Mouse (Mus musculus): ENCODE measurements at regions not wholly inside any gene's neighbourhood (a gene's known extent, or its start where the extent isn't known, plus 50 kb on each side); places are given as distances from the start of the nearest gene placed in this dataset.

GRCm38 (mm10) chr11:65638211-65638610, 149.9 kb downstream of the Map2k4 start:
- no peak overlapping the region for H3K9ac ChIP-seq (replicated peaks; ENCODE audit: low read length)
- H3K36me3 ChIP-seq (ENCODE audit: insufficient read depth, low read length): no peaks in the 10 kb centered on the region
- H3K4me3 ChIP-seq (ENCODE audit: low read length): no peak overlapping the region
- no peaks in the 10 kb centered on the region for H3K4me1 ChIP-seq (ENCODE audit: insufficient read depth, low read length)
- WGBS: 85% methylated on average over 2 of the region's 2 CpGs
- ATAC-seq (ENCODE audit: low FRiP score, low TSS enrichment): no peak
- H3K9me3 ChIP-seq (ENCODE audit: low read length): no peaks in the 10 kb centered on the region
- H3K4me2 ChIP-seq (replicated peaks; ENCODE audit: low read depth, low read length): no peak overlapping the region
- no peak overlapping the region for H3K27ac ChIP-seq (ENCODE audit: low read length)
- no peaks in the 10 kb centered on the region for H3K27me3 ChIP-seq (ENCODE audit: insufficient read depth, low read length)

DNA sequence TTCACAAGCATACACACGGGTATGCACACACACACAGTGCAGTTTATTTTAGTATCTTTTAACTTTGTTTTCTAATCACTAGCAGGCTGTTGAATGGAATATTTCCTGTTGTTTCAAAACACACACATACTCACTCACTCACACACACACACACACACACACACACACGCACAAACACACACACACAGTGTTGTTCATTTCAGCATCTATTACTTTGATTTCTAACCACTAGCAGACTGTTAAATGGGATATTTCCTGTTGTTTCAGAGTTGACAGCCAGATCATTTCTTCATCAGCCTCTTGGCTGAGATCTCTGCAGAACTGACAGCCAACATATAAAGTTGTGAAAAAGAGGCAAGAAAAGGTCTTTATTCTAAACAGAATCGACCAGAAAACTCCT, 150.9 kb downstream of the Map2k4 start:
- Histone ChIP-seq H3K4me2 (replicated peaks; ENCODE audit: low read depth, low read length) (no peak overlapping the region), H3K9me3 (ENCODE audit: low read length) (no peaks in the 10 kb centered on the region), H3K36me3 (ENCODE audit: insufficient read depth, low read length) (no peaks in the 10 kb centered on the region), H3K27ac (ENCODE audit: low read length) (no peak overlapping the region), H3K4me1 (ENCODE audit: insufficient read depth, low read length) (no peaks in the 10 kb centered on the region), H3K9ac (replicated peaks; ENCODE audit: low read length) (no peak overlapping the region), H3K27me3 (ENCODE audit: insufficient read depth, low read length) (no peaks in the 10 kb centered on the region), H3K4me3 (ENCODE audit: low read length) (no peak overlapping the region)
- ATAC-seq (ENCODE audit: low FRiP score, low TSS enrichment): no peak
- WGBS: 70% methylated on average over 3 of the region's 3 CpGs

GRCm38 (mm10) chr11:65635307-65635706, 152.8 kb downstream of the Map2k4 start:
- Histone ChIP-seq H3K27ac (ENCODE audit: low read length) (no peak overlapping the region), H3K4me2 (replicated peaks; ENCODE audit: low read depth, low read length) (no peak overlapping the region), H3K36me3 (ENCODE audit: insufficient read depth, low read length) (no peaks in the 10 kb centered on the region), H3K9ac (replicated peaks; ENCODE audit: low read length) (no peak overlapping the region), H3K4me3 (ENCODE audit: low read length) (no peak overlapping the region), H3K4me1 (ENCODE audit: insufficient read depth, low read length) (no peaks in the 10 kb centered on the region), H3K9me3 (ENCODE audit: low read length) (no peaks in the 10 kb centered on the region), H3K27me3 (ENCODE audit: insufficient read depth, low read length) (no peaks in the 10 kb centered on the region)
- no peak for ATAC-seq (ENCODE audit: low FRiP score, low TSS enrichment)
- 78% methylated on average over 4 of the region's 4 CpGs for WGBS

DNA sequence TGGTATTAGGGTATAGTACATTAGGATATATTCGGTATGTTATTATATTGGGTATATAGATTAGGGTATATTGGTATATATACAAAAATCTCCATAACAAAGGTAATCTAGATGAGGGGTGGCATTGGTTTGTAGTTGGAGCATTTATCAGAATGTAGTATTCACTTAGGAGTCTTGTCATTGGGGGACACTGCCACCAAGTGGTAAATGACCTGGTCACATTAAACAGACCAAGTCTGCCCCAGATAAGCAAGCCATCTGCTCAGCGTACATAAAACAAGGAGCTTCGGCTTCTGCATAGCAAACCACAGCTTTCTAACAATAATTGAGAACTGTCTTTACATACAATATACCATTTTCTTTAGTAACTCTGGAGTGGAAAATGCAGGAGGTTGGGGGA, 156.9 kb downstream of the Map2k4 start:
- H3K27me3 ChIP-seq (ENCODE audit: insufficient read depth, low read length): no peaks in the 10 kb centered on the region
- H3K4me1 ChIP-seq (ENCODE audit: insufficient read depth, low read length): no peaks in the 10 kb centered on the region
- 69% methylated on average over 3 of the region's 3 CpGs for WGBS
- H3K36me3 ChIP-seq (ENCODE audit: insufficient read depth, low read length): no peaks in the 10 kb centered on the region
- H3K27ac ChIP-seq (ENCODE audit: low read length): no peak overlapping the region
- no peak overlapping the region for H3K4me2 ChIP-seq (replicated peaks; ENCODE audit: low read depth, low read length)
- no peak for ATAC-seq (ENCODE audit: low FRiP score, low TSS enrichment)
- H3K9ac ChIP-seq (replicated peaks; ENCODE audit: low read length): no peak overlapping the region
- no peak overlapping the region for H3K4me3 ChIP-seq (ENCODE audit: low read length)
- H3K9me3 ChIP-seq (ENCODE audit: low read length): no peaks in the 10 kb centered on the region

- WGBS: 91% methylated on average over 1 of the region's 1 CpGs
- no peak for ATAC-seq (ENCODE audit: low FRiP score, low TSS enrichment)
- Histone ChIP-seq H3K27ac (ENCODE audit: low read length) (no peak overlapping the region), H3K9ac (replicated peaks; ENCODE audit: low read length) (no peak overlapping the region), H3K4me3 (ENCODE audit: low read length) (no peak overlapping the region), H3K27me3 (ENCODE audit: insufficient read depth, low read length) (no peaks in the 10 kb centered on the region), H3K36me3 (ENCODE audit: insufficient read depth, low read length) (no peaks in the 10 kb centered on the region), H3K4me2 (replicated peaks; ENCODE audit: low read depth, low read length) (no peak overlapping the region), H3K4me1 (ENCODE audit: insufficient read depth, low read length) (no peaks in the 10 kb centered on the region), H3K9me3 (ENCODE audit: low read length) (no peaks in the 10 kb centered on the region)
Observed at GRCm38 (mm10) chr11:65630436-65630835, 157.7 kb downstream of the Map2k4 start.

GRCm38 (mm10) chr11:65629320-65629719, 158.8 kb downstream of the Map2k4 start:
- H3K4me3 ChIP-seq (ENCODE audit: low read length): no peak overlapping the region
- H3K36me3 ChIP-seq (ENCODE audit: insufficient read depth, low read length): no peaks in the 10 kb centered on the region
- H3K4me1 ChIP-seq (ENCODE audit: insufficient read depth, low read length): no peaks in the 10 kb centered on the region
- no peak overlapping the region for H3K27ac ChIP-seq (ENCODE audit: low read length)
- ATAC-seq (ENCODE audit: low FRiP score, low TSS enrichment): no peak
- H3K27me3 ChIP-seq (ENCODE audit: insufficient read depth, low read length): no peaks in the 10 kb centered on the region
- H3K4me2 ChIP-seq (replicated peaks; ENCODE audit: low read depth, low read length): no peak overlapping the region
- H3K9me3 ChIP-seq (ENCODE audit: low read length): no peaks in the 10 kb centered on the region
- 92% methylated on average over 5 of the region's 5 CpGs for WGBS
- H3K9ac ChIP-seq (replicated peaks; ENCODE audit: low read length): no peak overlapping the region

DNA sequence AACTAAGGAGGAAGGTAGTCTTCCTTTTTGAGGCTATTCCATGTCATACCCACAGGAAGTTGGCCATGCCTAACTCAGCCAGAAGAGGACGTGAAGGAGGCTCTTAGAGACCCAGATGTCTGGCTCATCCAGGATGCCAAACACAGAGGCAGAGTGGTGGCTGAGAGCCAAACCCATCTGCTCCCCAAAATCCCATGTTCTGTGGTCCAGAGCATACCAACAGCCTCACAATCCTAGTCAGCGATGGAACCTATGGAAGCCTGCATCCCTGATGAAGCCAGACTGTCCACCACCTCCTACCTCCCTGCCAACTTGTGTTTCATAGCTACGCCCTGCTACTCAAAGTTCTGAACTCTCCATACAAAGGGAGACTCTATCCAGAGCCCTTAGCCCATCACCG, 169.1 kb downstream of the Map2k4 start:
- no peaks in the 10 kb centered on the region for H3K36me3 ChIP-seq (ENCODE audit: insufficient read depth, low read length)
- H3K27ac ChIP-seq (ENCODE audit: low read length): no peak overlapping the region
- no peak for ATAC-seq (ENCODE audit: low FRiP score, low TSS enrichment)
- H3K9me3 ChIP-seq (ENCODE audit: low read length): no peaks in the 10 kb centered on the region
- no peaks in the 10 kb centered on the region for H3K27me3 ChIP-seq (ENCODE audit: insufficient read depth, low read length)
- no peak overlapping the region for H3K4me2 ChIP-seq (replicated peaks; ENCODE audit: low read depth, low read length)
- H3K9ac ChIP-seq (replicated peaks; ENCODE audit: low read length): no peak overlapping the region
- 91% methylated on average over 4 of the region's 4 CpGs for WGBS
- no peaks in the 10 kb centered on the region for H3K4me1 ChIP-seq (ENCODE audit: insufficient read depth, low read length)
- no peak overlapping the region for H3K4me3 ChIP-seq (ENCODE audit: low read length)

DNA sequence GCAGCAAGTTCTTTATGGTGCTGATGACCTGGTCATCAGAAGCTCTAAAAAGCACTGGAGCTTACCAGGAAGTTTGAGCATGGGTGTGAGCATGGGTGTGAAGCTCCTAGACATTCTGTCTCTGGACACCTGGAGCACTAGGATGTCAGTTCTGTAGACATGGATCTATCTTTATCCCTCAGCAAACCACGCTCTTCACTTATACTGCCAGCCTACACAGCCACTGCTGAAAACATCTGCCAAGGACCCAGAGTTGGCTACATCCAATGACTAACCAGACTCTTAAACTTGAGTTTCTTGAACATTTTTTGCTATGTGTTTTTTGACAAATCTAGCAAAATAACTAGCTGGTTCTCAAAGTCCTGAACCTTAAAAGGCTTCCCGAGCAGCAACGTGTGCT, 177.6 kb downstream of the Map2k4 start:
- Histone ChIP-seq H3K27me3 (ENCODE audit: insufficient read depth, low read length) (no peaks in the 10 kb centered on the region), H3K4me1 (ENCODE audit: insufficient read depth, low read length) (no peaks in the 10 kb centered on the region), H3K9me3 (ENCODE audit: low read length) (no peaks in the 10 kb centered on the region), H3K4me3 (ENCODE audit: low read length) (no peak overlapping the region), H3K9ac (replicated peaks; ENCODE audit: low read length) (no peak overlapping the region), H3K4me2 (replicated peaks; ENCODE audit: low read depth, low read length) (no peak overlapping the region), H3K36me3 (ENCODE audit: insufficient read depth, low read length) (no peaks in the 10 kb centered on the region), H3K27ac (ENCODE audit: low read length) (no peak overlapping the region)
- WGBS: 93% methylated on average over 3 of the region's 3 CpGs
- no peak for ATAC-seq (ENCODE audit: low FRiP score, low TSS enrichment)

DNA sequence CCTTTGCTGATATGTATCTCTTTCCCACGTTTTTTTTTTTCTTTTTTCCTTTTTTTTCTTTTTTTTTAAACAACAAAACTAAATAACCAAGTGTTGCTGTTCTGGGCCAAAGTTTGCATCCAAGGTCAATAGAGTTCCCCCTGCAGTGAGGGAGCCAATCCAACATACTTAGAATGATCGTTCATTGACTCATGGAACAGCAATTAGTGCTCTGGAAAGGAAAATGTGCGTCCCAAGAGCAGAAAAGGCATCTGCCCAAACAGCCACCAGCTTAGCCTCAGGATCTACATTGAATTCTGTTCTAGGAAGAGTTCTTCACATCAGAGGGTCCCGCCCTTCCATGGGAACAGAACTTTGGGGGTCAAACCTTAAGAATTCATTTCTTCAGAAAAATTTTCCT, 179.0 kb downstream of the Map2k4 start:
- Histone ChIP-seq H3K9ac (replicated peaks; ENCODE audit: low read length) (no peak overlapping the region), H3K4me1 (ENCODE audit: insufficient read depth, low read length) (no peaks in the 10 kb centered on the region), H3K27ac (ENCODE audit: low read length) (no peak overlapping the region), H3K36me3 (ENCODE audit: insufficient read depth, low read length) (no peaks in the 10 kb centered on the region), H3K4me3 (ENCODE audit: low read length) (no peak overlapping the region), H3K27me3 (ENCODE audit: insufficient read depth, low read length) (no peaks in the 10 kb centered on the region), H3K4me2 (replicated peaks; ENCODE audit: low read depth, low read length) (no peak overlapping the region), H3K9me3 (ENCODE audit: low read length) (no peaks in the 10 kb centered on the region)
- 67% methylated on average over 4 of the region's 4 CpGs for WGBS
- no peak for ATAC-seq (ENCODE audit: low FRiP score, low TSS enrichment)

DNA sequence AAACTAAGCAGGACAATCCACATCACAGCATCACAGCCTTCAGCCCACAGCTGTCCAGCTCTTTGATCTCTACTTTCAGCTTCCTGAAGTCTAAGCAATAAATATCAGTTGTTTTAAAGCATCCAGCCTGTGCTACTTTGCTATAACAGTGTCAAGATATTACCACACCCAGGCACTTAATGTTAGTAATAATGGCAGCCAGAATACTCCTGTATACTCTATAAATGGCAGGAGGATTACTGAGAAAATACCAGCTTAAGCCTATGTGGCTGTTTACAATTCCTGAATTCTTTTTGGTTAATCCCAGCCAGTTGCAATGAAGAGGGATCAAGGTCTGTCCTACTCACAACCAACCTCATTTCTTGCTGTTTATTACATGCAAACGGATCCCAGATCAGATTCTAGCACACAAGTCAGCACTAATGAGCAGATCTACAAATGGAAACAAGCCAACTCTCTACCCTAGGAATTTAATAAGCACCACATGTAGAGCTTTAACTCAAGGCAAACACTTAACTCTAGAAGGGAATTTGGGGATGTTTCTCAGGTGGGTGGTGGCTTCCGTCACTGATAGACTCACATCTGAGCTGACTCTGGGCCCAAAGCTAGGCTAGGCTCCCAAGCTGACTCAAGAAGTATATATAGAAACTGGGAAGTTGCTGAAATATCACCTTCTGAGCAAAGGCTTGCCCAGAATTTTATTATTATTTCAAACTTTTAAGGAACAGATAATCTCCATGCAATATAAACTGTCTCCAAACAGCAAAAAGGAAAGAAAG, 190.6 kb downstream of the Map2k4 start:
- H3K4me3 ChIP-seq (ENCODE audit: low read length): no peak overlapping the region
- no peak overlapping the region for H3K9ac ChIP-seq (replicated peaks; ENCODE audit: low read length)
- H3K4me1 ChIP-seq (ENCODE audit: insufficient read depth, low read length): no peaks in the 10 kb centered on the region
- no peaks in the 10 kb centered on the region for H3K27me3 ChIP-seq (ENCODE audit: insufficient read depth, low read length)
- no peak overlapping the region for H3K27ac ChIP-seq (ENCODE audit: low read length)
- 72% methylated on average over 2 of the region's 2 CpGs for WGBS
- no peaks in the 10 kb centered on the region for H3K9me3 ChIP-seq (ENCODE audit: low read length)
- ATAC-seq (ENCODE audit: low FRiP score, low TSS enrichment): no peak
- H3K36me3 ChIP-seq (ENCODE audit: insufficient read depth, low read length): no peaks in the 10 kb centered on the region
- no peak overlapping the region for H3K4me2 ChIP-seq (replicated peaks; ENCODE audit: low read depth, low read length)
